Mouse (Mus musculus) cerebellum, adult 2 months (tissue): ENCODE measurements around the gene Fam214a. TPM values are rescaled to one million over a fixed set of nuclear protein-coding genes. Genes with fewer than 3 reads are reported as not detected.

Source experiments
- DNase-seq, 2 experiments: peaks; one replicate each; pipeline ENCODE4 v3.0.0; 2021
- H3K27ac ChIP-seq: fragments of 200-500 bp; 2 replicates; pipeline ENCODE4 v1.5.1; 2012; ENCODE audit warnings: low read length, control low read depth, inconsistent platforms; ENCODE audit not compliant: insufficient read depth
- H3K27me3 ChIP-seq: fragments of 200-500 bp; 2 replicates; pipeline ENCODE4 v1.6.1; 2012; ENCODE audit warnings: inconsistent platforms, mild to moderate bottlenecking, low read length, moderate library complexity; ENCODE audit not compliant: control insufficient read depth, insufficient read depth
- H3K4me1 ChIP-seq: fragments of 200-500 bp; 2 replicates; pipeline ENCODE4 v1.6.1; 2011; ENCODE audit warnings: low read length; ENCODE audit not compliant: control insufficient read depth, insufficient read depth
- H3K4me3 ChIP-seq: fragments of 200-500 bp; replicated peaks from 2 replicates; pipeline ENCODE3; 2011; ENCODE audit warnings: mild to moderate bottlenecking, low read depth, low read length, control low read depth; ENCODE audit not compliant: insufficient read depth
- CTCF ChIP-seq: fragments of 200-500 bp; IDR thresholded peaks from 2 replicates; pipeline ENCODE4 v1.5.1; 2011; ENCODE audit warnings: low read depth, mild to moderate bottlenecking, control low read depth, low read length, moderate library complexity, borderline replicate concordance; ENCODE audit not compliant: insufficient read depth
- POLR2A ChIP-seq: fragments of 200-500 bp; IDR thresholded peaks from 2 replicates; pipeline ENCODE4 v1.6.1; 2011; ENCODE audit warnings: low read length, control low read depth, borderline replicate concordance; ENCODE audit not compliant: insufficient read depth
- WGBS: fragments of 180-500 bp; shearing (Covaris S2); methylation state at CpG from one replicate; pipeline ENCODE4 v1.1.7; 2018; 5-methylcytosine and 5-hydroxymethylcytosine counted together
- polyA plus RNA-seq: library from polyadenylated mRNA; depleted of rRNA; stranded (reverse); fragments of >200 nt; gene quantifications from 2 replicates; pipeline ENCODE4 v1.2.3, GENCODE M21; 2012

Fam214a gene
- polyA plus RNA-seq, 1 experiment, result 36.2 TPM

GRCm38 (mm10) chr9:74915611-74916010, 37.1 kb upstream of the Fam214a start:
- H3K27me3 ChIP-seq, result no peaks in the 10 kb centered on the region
- no peak for DNase-seq
- H3K4me3 ChIP-seq, result no peak overlapping the region
- H3K27ac ChIP-seq, result no peak overlapping the region
- 86% methylated on average over 3 of the region's 3 CpGs for WGBS
- TF ChIP-seq CTCF (no peak), POLR2A (no peak)
- H3K4me1 ChIP-seq, result no peaks in the 10 kb centered on the region

GRCm38 (mm10) chr9:74920450-74920849, 32.2 kb upstream of the Fam214a start:
- Histone ChIP-seq H3K4me3 (no peak overlapping the region), H3K4me1 (no peaks in the 10 kb centered on the region), H3K27ac (no peak overlapping the region), H3K27me3 (no peaks in the 10 kb centered on the region)
- DNase-seq, result no peak
- TF ChIP-seq CTCF, result no peak
- no peak for TF ChIP-seq POLR2A
- 95% methylated on average over 12 of the region's 12 CpGs for WGBS

DNA sequence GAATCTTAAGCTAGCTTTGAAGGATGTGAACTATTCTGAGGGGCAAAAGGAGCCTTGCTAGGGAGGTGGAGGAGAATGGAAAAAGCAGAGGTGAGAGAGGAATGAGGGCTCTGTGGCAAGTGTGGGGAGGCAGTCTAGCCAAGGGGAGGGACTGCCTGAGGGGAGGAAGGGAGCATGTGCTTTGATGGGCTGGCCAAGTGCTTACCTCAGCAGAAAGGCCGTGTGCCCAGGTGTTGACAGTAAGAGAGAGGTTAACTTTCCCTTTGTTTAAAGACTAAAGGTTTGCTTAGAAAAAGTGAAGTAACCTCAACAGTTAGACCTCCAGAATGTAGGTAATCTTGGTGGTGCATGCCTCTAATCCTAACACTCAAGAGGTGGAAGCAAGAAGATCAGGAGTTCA, 31.3 kb upstream of the Fam214a start:
- DNase-seq, result no peak
- H3K27ac ChIP-seq, result no peak overlapping the region
- H3K4me1 ChIP-seq, result no peaks in the 10 kb centered on the region
- TF ChIP-seq POLR2A (no peak), CTCF (no peak)
- H3K4me3 ChIP-seq, result no peak overlapping the region
- 56% methylated on average over 1 of the region's 1 CpGs for WGBS
- no peaks in the 10 kb centered on the region for H3K27me3 ChIP-seq

DNA sequence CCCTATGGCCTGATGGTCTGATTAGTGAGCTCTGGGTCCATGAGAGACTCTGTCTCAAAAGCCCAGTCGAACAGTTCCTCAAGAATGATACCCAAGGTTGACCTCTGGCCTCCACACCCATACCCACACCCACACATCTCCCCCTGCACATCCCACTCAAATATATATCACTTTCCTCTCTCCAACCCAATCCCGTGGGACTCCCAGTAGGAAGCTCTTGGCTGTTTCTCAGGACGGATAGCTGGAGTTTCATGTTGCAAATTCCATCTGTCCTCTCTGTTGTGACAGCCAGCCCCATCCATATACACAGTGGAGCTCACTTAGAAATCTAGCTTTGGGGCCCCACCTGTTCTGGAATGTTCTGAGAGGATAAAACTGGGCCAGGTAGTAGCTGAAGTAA, 29.8 kb upstream of the Fam214a start:
- Histone ChIP-seq H3K4me3 (no peak overlapping the region), H3K4me1 (no peaks in the 10 kb centered on the region), H3K27ac (no peak overlapping the region), H3K27me3 (no peaks in the 10 kb centered on the region)
- TF ChIP-seq POLR2A (no peak), CTCF (no peak)
- 52% methylated on average over 3 of the region's 3 CpGs for WGBS
- no peak for DNase-seq

DNA sequence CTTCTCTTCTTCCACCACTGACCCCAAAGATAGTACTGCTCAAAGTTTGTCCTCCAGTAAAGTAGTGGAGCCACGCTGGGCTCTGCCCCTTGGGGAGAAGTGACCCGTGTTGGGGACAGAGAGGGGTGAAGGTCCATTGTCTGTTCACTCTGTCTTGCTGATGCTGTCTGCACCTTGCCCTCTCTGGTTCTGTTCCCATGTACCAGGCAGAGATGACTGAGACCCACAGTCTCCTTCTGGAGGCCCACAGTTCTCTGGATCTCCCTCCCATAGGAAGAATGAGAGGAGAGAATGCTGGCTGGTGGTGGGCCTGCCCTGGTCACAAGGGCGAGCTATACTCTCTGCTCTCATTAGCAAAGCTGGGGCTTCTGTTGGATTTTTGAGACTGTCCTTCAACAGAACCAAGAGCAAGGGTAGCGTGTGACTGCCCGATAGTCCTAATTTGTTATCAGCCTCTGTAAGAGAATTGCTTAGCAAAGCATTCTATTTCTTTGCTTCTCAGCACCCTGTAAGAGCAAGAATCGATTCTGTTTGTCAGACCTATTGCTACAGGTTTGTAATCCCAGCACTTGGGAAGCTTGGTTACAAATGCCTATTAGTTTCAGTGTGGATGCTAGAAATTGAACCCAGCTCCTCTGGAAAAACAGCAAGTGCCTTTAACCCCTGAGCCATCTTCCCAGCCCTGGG, 29.2 kb upstream of the Fam214a start:
- Histone ChIP-seq H3K4me3 (no peak overlapping the region), H3K27me3 (no peaks in the 10 kb centered on the region), H3K27ac (no peak overlapping the region), H3K4me1 (no peaks in the 10 kb centered on the region)
- WGBS, result 83% methylated on average over 6 of the region's 6 CpGs
- DNase-seq, result no peak
- TF ChIP-seq POLR2A (no peak), CTCF (no peak)

DNA sequence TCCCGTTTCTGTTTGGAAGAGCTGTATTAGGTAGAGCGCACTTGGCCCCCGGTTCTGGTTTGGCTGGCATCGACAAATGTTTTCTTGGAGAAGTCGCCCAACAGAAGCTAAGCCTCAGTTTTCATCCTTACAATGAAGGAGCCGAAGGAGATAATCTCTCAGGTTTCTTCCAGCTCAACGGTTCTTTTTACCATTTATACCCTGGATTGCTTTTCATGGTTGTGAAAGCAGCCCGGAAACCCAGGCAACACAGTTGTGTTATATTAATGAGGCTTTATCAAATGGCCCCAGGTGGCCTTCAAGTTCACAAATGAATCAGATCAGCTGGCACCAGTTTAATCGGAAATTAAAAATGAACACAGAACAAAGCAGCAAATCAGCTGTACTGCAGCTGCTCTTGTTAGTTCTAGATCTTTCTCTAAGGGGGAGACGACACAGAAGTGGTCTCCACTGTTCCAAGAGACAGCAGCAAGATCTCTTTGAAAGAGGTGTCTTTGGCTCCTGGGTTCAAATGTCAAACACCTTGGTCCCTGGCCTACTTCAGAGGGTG, 27.4 kb upstream of the Fam214a start:
- H3K4me1 ChIP-seq, result no peaks in the 10 kb centered on the region
- DNase-seq, result no peak
- WGBS, result 19% methylated on average over 10 of the region's 10 CpGs
- no peak overlapping the region for H3K27ac ChIP-seq
- no peaks in the 10 kb centered on the region for H3K27me3 ChIP-seq
- TF ChIP-seq CTCF (no peak), POLR2A (no peak)
- H3K4me3 ChIP-seq, result no peak overlapping the region

- TF ChIP-seq POLR2A (no peak), CTCF (no peak)
- DNase-seq, result no peak
- 90% methylated on average over 4 of the region's 4 CpGs for WGBS
- no peak overlapping the region for H3K4me3 ChIP-seq
- H3K4me1 ChIP-seq, result no peaks in the 10 kb centered on the region
- H3K27ac ChIP-seq, result no peak overlapping the region
- H3K27me3 ChIP-seq, result no peaks in the 10 kb centered on the region
Observed at GRCm38 (mm10) chr9:74929981-74930423, 22.7 kb upstream of the Fam214a start.

- DNase-seq, result no peak
- WGBS, result 85% methylated on average over 5 of the region's 5 CpGs
- H3K27me3 ChIP-seq, result no peaks in the 10 kb centered on the region
- no peak for TF ChIP-seq POLR2A
- no peak for TF ChIP-seq CTCF
- no peaks in the 10 kb centered on the region for H3K4me1 ChIP-seq
- no peak overlapping the region for H3K4me3 ChIP-seq
- no peak overlapping the region for H3K27ac ChIP-seq
Observed at GRCm38 (mm10) chr9:74930653-74931052, 22.0 kb upstream of the Fam214a start.
